Mouse (Mus musculus) spleen, adult 2 months (tissue): Measurements from ENCODE around the gene Smarca4.

ENCODE experiments used
- CTCF ChIP-seq: fragments of 200-500 bp; IDR thresholded peaks from 2 replicates; pipeline ENCODE4 v1.5.1; 2011; ENCODE audit warnings: mild to moderate bottlenecking, inconsistent platforms; ENCODE audit not compliant: insufficient read depth, insufficient read length, insufficient replicate concordance; ENCODE audit errors: extremely low read depth
- POLR2A ChIP-seq: fragments of 200-500 bp; IDR thresholded peaks from 2 replicates; pipeline ENCODE4 v1.6.1; 2011; ENCODE audit warnings: low read depth, low read length, inconsistent platforms

DNA sequence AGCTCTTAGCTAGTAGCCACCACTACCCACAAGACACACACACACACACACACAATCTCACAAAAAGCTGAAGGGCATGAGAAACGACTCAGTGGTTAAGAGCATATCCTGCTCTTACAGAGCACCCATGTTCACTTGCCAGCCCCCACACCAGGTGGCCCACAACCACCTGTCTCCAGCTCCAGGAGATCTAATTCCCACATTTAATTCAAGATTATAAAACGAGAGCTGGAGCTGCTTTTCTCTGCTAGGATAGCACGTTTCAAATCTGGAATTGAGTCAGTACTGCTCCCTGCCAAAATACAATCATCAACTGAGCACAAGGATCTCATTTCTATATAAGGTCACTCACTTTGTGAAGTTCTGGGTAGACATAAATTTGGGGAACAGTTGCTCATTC is 67.9 kb downstream of the Smarca4 start:
- no peak for TF ChIP-seq CTCF
- no peak for TF ChIP-seq POLR2A
